Mouse (Mus musculus) liver, embryonic 14.5 days (tissue): ENCODE measurements around the gene Ndufs4.

Experiments used
- CTCF ChIP-seq: IDR thresholded peaks from 2 replicates; pipeline ENCODE4 v1.5.1; 2016; ENCODE audit warnings: antibody characterized with exemption, low read depth, control low read depth
- EP300 ChIP-seq: IDR thresholded peaks from 2 replicates; pipeline ENCODE4 v1.6.1; 2016; ENCODE audit warnings: antibody characterized with exemption, low read depth

- TF ChIP-seq CTCF (no peak), EP300 (no peak)
Observed at GRCm38 (mm10) chr13:114288511-114288910, 99.5 kb downstream of the Ndufs4 start.
